Comparison of ENCODE assay signal across 1 mouse cellular context in genomic region chr4:134296523-134296922, GRCm38 (mm10).
TF ChIP-seq lines count a peak whose summit lies in the region.

No protein-coding gene starts in this region.

TF ChIP-seq in CH12.LX, 34 proteins besides CTCF, POLR2A, EP300 and RAD21 (continued from another document):
- TF ChIP-seq MAZ (IDR thresholded peaks at IDR 0.05; ENCODE audit: low read depth, low read length) (no peak), RCOR1 (conservative IDR thresholded peaks at IDR 0.05; ENCODE audit: low read depth, low read length) (no peak), POLR2AphosphoS2 (IDR thresholded peaks at IDR 0.05; ENCODE audit: low read depth, low read length) (no peak), JUND (conservative IDR thresholded peaks at IDR 0.05; ENCODE audit: low read depth, low read length) (no peak), IRF4 (IDR thresholded peaks at IDR 0.05; ENCODE audit: low read depth, low read length) (no peak), SIN3A (IDR thresholded peaks at IDR 0.05; ENCODE audit: low read length) (no peak)
TF ChIP-seq in CH12.LX: peak in this region for 0.
